Mouse (Mus musculus): ENCODE results near the gene Slc16a5. TPM values are rescaled to one million over a fixed set of nuclear protein-coding genes. Genes with fewer than 3 reads are reported as not detected.
"Not testable (repeated sequence)": the region's sequence is repeated elsewhere in the genome, so short reads cannot be mapped to it uniquely, and the experiment has no call there.

Slc16a5 gene
- polyA plus RNA-seq, 1 experiment from 2014 or later = 1.9 TPM

GRCm38 (mm10) chr11:115485155-115485554, 22.9 kb downstream of the Slc16a5 start:
- Histone ChIP-seq H3K27ac (no peak overlapping the region), H3K4me3 (no peak overlapping the region), H3K9me3 (no peaks in the 10 kb centered on the region), H3K4me2 (no peak overlapping the region), H3K4me1 (no peaks in the 10 kb centered on the region), H3K9ac (no peak overlapping the region), H3K36me3 (no peaks in the 10 kb centered on the region), H3K27me3 (no peaks in the 10 kb centered on the region)
- ATAC-seq (ENCODE audit: borderline replicate concordance, extremely low read depth, low FRiP score, low TSS enrichment) = no peak
- 59% methylated on average over 12 of the region's 12 CpGs for WGBS

DNA sequence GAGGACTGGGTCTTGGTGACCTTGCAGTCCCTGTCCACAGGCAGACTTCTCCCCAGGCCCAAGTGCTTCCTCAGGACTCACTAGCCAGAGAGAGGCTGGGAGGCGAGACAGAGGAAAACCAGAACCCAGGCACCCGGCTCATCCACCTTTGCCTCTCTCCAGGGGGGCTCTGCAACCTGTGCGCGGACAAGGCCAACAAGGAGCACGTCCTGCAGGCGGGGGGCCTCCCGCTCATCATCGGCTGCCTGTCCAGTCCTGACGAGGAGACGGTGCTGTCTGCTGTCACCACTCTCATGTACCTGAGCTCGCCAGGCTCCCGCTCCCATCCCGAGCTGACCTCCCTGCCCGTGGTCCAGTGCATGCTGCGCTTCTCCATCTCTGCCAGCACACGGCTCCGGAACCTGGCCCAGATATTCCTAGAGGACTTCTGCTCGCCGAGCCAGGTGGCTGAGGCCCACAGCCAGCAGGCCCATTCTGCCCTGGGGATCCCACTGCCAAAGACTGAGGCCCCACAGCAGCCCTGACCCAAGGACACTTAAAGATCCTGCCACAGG, 26.4 kb downstream of the Slc16a5 start:
- no peak overlapping the region for H3K9ac ChIP-seq
- no peak overlapping the region for H3K4me2 ChIP-seq
- peaks cover 16% of the 10 kb centered on the region for H3K4me1 ChIP-seq
- no peak overlapping the region for H3K27ac ChIP-seq
- no peaks in the 10 kb centered on the region for H3K9me3 ChIP-seq
- no peak overlapping the region for H3K4me3 ChIP-seq
- 85% methylated on average over 19 of the region's 19 CpGs for WGBS
- no peaks in the 10 kb centered on the region for H3K27me3 ChIP-seq
- H3K36me3 ChIP-seq = no peaks in the 10 kb centered on the region
- ATAC-seq (ENCODE audit: borderline replicate concordance, extremely low read depth, low FRiP score, low TSS enrichment) = no peak

- WGBS = 18% methylated on average over 25 of the region's 25 CpGs
- Histone ChIP-seq H3K4me1 (peaks cover 16% of the 10 kb centered on the region), H3K27ac (no peak overlapping the region; the same call in 1 of the 2 replicates), H3K27me3 (no peaks in the 10 kb centered on the region), H3K4me3 (peak overlapping the region; percentile 85), H3K9ac (peak overlapping the region; percentile 59), H3K36me3 (no peaks in the 10 kb centered on the region), H3K4me2 (peak overlapping the region; percentile 87), H3K9me3 (no peaks in the 10 kb centered on the region)
- peak; percentile 28; the same call in 1 of the 2 replicates for ATAC-seq (ENCODE audit: borderline replicate concordance, extremely low read depth, low FRiP score, low TSS enrichment)
Observed at GRCm38 (mm10) chr11:115490441-115491355, 28.4 kb downstream of the Slc16a5 start.

- Histone ChIP-seq H3K27ac (peak within 1 kb of the TSS; percentile 87), H3K36me3 (no peaks in the 10 kb centered on the region), H3K4me2 (peak within 1 kb of the TSS; percentile 87), H3K9ac (peak within 1 kb of the TSS; percentile 59), H3K9me3 (no peaks in the 10 kb centered on the region), H3K4me1 (peaks cover 16% of the 10 kb centered on the region), H3K4me3 (peak within 1 kb of the TSS; percentile 85), H3K27me3 (no peaks in the 10 kb centered on the region)
- ATAC-seq (ENCODE audit: borderline replicate concordance, extremely low read depth, low FRiP score, low TSS enrichment) = peak; percentile 86
- under 1% methylated on average over 43 of the region's 43 CpGs for WGBS
Observed at GRCm38 (mm10) chr11:115491356-115492083, 29.2 kb downstream of the Slc16a5 start, which contains the start of gene Nt5c. Nt5c (minus strand) TSS chr11:115491862.

- H3K4me3 ChIP-seq = peak overlapping the region; percentile 85
- no peak for ATAC-seq (ENCODE audit: borderline replicate concordance, extremely low read depth, low FRiP score, low TSS enrichment)
- 24% methylated on average over 6 of the region's 6 CpGs for WGBS
- H3K4me2 ChIP-seq = peak overlapping the region; percentile 87
- peak overlapping the region; percentile 59; the same call in 1 of the 2 replicates for H3K9ac ChIP-seq
- no peaks in the 10 kb centered on the region for H3K9me3 ChIP-seq
- peaks cover 16% of the 10 kb centered on the region for H3K4me1 ChIP-seq
- H3K27ac ChIP-seq = no peak overlapping the region
- H3K36me3 ChIP-seq = peaks cover 6% of the 10 kb centered on the region
- H3K27me3 ChIP-seq = no peaks in the 10 kb centered on the region
Observed at GRCm38 (mm10) chr11:115492387-115492786, 30.1 kb downstream of the Slc16a5 start.

DNA sequence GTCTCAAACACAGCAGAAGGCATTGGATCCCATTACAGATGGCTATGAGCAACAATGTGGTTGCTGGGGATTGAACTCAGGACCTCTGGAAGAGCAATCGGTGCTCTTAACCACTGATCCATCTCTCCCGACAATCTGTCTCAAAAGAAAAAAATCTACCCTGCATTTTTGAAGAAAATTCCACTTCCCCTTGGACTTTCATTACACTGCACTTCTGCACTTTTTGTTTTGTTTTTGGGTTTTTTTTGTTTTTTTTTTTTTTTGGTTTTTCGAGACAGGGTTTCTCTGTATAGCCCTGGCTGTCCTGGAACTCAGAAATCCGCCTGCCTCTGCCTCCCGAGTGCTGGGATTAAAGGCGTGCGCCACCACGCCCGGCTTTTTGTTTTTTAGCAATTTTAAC, 34.3 kb downstream of the Slc16a5 start:
- H3K36me3 ChIP-seq = peaks cover 46% of the 10 kb centered on the region
- WGBS = 83% methylated on average over 9 of the region's 9 CpGs

GRCm38 (mm10) chr11:115502636-115503035, 40.4 kb downstream of the Slc16a5 start:
- Histone ChIP-seq H3K4me2 (no peak overlapping the region), H3K4me1 (peaks cover 6% of the 10 kb centered on the region; the same call in 1 of the 2 replicates), H3K36me3 (peaks cover 54% of the 10 kb centered on the region), H3K9ac (no peak overlapping the region), H3K27me3 (no peaks in the 10 kb centered on the region), H3K4me3 (no peak overlapping the region), H3K27ac (no peak overlapping the region), H3K9me3 (no peaks in the 10 kb centered on the region)
- ATAC-seq (ENCODE audit: borderline replicate concordance, extremely low read depth, low FRiP score, low TSS enrichment) = no peak
- WGBS = 88% methylated on average over 6 of the region's 6 CpGs

More for the DNA sequence above, 34.3 kb downstream of the Slc16a5 start:
- not testable (repeated sequence) for H3K9me3 ChIP-seq; H3K27me3 ChIP-seq; H3K27ac ChIP-seq; H3K4me3 ChIP-seq; H3K4me1 ChIP-seq; H3K9ac ChIP-seq; ATAC-seq (ENCODE audit: borderline replicate concordance, extremely low read depth, low FRiP score, low TSS enrichment); H3K4me2 ChIP-seq

DNA sequence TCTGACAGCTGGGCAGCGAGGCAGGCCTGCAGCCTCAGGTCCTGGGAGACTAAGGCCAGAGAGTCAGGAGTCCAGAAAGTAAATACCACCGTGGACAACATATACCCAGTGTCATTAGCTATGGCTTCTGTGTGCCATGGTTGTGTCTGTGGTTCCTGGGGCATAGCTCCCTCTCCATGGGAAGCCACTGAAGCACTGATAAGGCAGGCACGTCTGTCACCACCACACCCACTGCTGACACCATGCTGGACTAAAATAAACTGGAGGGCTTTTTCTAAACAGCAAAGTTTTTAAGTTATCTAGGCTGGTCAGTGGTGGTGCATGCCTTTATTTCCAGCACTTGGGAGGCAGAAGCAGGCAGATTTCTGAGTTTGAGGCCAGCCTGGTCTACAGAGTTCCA, 44.3 kb downstream of the Slc16a5 start:
- H3K4me3 ChIP-seq = no peak overlapping the region
- no peaks in the 10 kb centered on the region for H3K9me3 ChIP-seq
- H3K9ac ChIP-seq = no peak overlapping the region
- no peaks in the 10 kb centered on the region for H3K27me3 ChIP-seq
- H3K4me1 ChIP-seq = peaks cover 31% of the 10 kb centered on the region
- no peak overlapping the region for H3K4me2 ChIP-seq
- ATAC-seq (ENCODE audit: borderline replicate concordance, extremely low read depth, low FRiP score, low TSS enrichment) = no peak
- H3K27ac ChIP-seq = no peak overlapping the region
- H3K36me3 ChIP-seq = peaks cover 16% of the 10 kb centered on the region
- 54% methylated on average over 3 of the region's 3 CpGs for WGBS

DNA sequence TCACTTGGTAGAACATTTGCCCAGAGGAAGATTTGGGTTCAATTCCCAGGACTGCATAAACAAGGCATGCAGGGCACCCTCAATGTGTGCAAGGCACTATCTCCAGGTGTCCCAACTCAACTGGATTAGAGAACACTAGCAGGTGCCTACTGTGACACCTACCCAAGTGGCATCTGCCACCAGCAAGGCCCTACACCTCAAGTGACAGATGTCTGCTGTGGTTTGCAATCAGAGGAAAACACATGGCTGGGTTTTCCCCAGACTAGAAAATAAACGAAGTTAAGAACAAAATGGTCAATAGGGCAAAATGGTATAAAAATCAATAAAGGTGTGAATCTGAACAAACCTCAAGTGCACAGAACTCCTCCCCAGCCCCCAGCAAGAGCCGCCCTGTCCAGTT, 45.8 kb downstream of the Slc16a5 start:
- WGBS = 74% methylated on average over 2 of the region's 2 CpGs
- no peak overlapping the region for H3K4me2 ChIP-seq
- no peak overlapping the region for H3K9ac ChIP-seq
- no peak overlapping the region for H3K27ac ChIP-seq
- no peak overlapping the region for H3K4me3 ChIP-seq
- no peak for ATAC-seq (ENCODE audit: borderline replicate concordance, extremely low read depth, low FRiP score, low TSS enrichment)
- peaks cover 44% of the 10 kb centered on the region for H3K4me1 ChIP-seq
- H3K27me3 ChIP-seq = no peaks in the 10 kb centered on the region
- H3K36me3 ChIP-seq = peaks cover 3% of the 10 kb centered on the region; the same call in 1 of the 2 replicates
- no peaks in the 10 kb centered on the region for H3K9me3 ChIP-seq

DNA sequence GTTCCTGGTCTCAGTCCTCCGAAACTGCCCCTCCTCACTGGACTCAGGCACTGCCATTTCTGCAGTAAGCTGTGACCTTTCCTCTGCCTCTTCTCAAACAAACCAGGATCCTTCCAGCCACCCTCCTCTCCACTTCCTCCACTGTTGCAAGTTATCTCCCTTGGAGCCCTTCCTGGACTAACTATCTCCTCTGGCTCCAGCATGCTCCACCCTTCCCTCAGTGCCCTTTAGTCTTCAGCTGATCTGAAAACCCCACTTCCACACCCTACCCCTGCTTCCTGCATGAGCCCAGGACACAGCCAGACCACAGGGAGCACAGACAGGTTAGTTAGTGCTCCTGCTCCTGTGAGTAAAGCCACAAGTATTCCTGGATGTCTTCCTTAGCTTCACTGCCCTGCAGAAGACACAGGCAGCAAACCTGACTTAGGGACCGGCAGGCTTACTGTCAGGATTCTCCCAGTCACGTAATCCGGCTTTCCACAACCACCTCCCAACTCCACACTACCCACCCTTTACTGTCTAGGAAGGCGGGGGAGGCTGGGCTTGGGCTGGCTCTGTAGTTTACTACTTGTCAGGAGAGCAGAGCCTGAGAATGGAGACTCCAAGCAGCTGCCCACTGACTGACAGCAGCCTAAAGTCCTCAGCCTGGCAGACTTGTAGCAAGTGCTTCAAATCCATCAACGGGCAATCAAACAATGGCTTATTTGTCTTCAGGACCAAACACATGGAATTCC, 47.7 kb downstream of the Slc16a5 start:
- peak overlapping the region; percentile 2 for H3K27ac ChIP-seq
- no peaks in the 10 kb centered on the region for H3K36me3 ChIP-seq
- H3K4me1 ChIP-seq = peaks cover 44% of the 10 kb centered on the region
- H3K4me3 ChIP-seq = no peak overlapping the region
- no peak overlapping the region for H3K9ac ChIP-seq
- H3K4me2 ChIP-seq = peak overlapping the region; percentile 76
- no peaks in the 10 kb centered on the region for H3K27me3 ChIP-seq
- 29% methylated on average over 6 of the region's 6 CpGs for WGBS
- no peak for ATAC-seq (ENCODE audit: borderline replicate concordance, extremely low read depth, low FRiP score, low TSS enrichment)
- H3K9me3 ChIP-seq = no peaks in the 10 kb centered on the region

DNA sequence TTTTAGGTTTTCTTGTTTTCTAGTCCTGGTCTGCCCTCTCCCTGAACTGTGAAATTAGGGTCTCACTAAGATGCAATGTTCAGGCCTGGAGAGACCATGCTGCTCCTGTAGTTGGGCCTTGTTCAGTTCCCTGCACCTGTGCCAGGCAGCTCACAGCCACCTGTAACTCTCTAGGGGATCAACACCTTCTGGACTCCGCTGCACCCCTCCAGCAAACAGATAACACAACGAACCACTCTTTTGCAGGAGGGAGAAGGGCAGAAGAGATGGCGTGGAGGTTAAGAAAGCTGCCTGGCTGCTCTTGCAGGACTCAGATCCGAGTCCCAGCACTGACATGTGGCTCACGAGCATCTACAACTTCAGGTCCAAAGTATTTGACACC, 48.2 kb downstream of the Slc16a5 start:
- ATAC-seq (ENCODE audit: borderline replicate concordance, extremely low read depth, low FRiP score, low TSS enrichment) = no peak
- Histone ChIP-seq H3K4me1 (peaks cover 44% of the 10 kb centered on the region), H3K4me3 (no peak overlapping the region), H3K9me3 (no peaks in the 10 kb centered on the region), H3K9ac (0 out of 2 replicates have a peak overlapping the region, but pooled peaks have one; percentile 8), H3K36me3 (no peaks in the 10 kb centered on the region), H3K27me3 (no peaks in the 10 kb centered on the region), H3K4me2 (peak overlapping the region; percentile 76), H3K27ac (0 out of 2 replicates have a peak overlapping the region, but pooled peaks have one; percentile 2)
- 42% methylated on average over 5 of the region's 5 CpGs for WGBS
